Mouse (Mus musculus) MEL (cell line): ENCODE measurements at regions not wholly inside any gene's neighbourhood (a gene's known extent, or its start where the extent isn't known, plus 50 kb on each side); places are given as distances from the start of the nearest gene placed in this dataset.

Source experiments
- DNase-seq: peaks from one replicate; pipeline ENCODE4 v3.0.0; 2011; ENCODE audit warnings: low read depth, low spot score
- H3K27ac ChIP-seq: 2 replicates; pipeline ENCODE4 v1.5.1; 2012; ENCODE audit warnings: low read depth, mild to moderate bottlenecking, control low read depth, low read length, moderate library complexity; ENCODE audit not compliant: control insufficient read depth
- H3K27me3 ChIP-seq, 2 experiments: fragments of 150-350 bp in 1 of 2; sonication (generic) in 1 of 2; 2 replicates each; pipeline ENCODE4 v1.6.1; 2012; ENCODE audit warnings: low read length in 2 of 2, mild to moderate bottlenecking in 2 of 2, improper control_type of control experiment in 1 of 2, moderate library complexity in 1 of 2; ENCODE audit not compliant: insufficient read depth in 2 of 2, control insufficient read depth in 1 of 2
- H3K36me3 ChIP-seq, 2 experiments: 2 replicates each; pipeline ENCODE4 v1.6.1; 2012 to 2014; ENCODE audit warnings: low read length in 2 of 2, improper control_type of control experiment in 1 of 2, inconsistent platforms in 1 of 2, mild to moderate bottlenecking in 1 of 2; ENCODE audit not compliant: insufficient read depth in 2 of 2, control insufficient read depth in 1 of 2
- H3K4me1 ChIP-seq, 2 experiments: fragments of 150-350 bp in 1 of 2; sonication (generic) in 1 of 2; 2 replicates each; pipeline ENCODE4 v1.6.1; 2012; ENCODE audit warnings: low read length in 2 of 2, improper control_type of control experiment in 1 of 2, mild to moderate bottlenecking in 1 of 2; ENCODE audit not compliant: insufficient read depth in 2 of 2, control insufficient read depth in 1 of 2
- H3K4me3 ChIP-seq, 2 experiments: fragments of 150-350 bp in 1 of 2; sonication (generic) in 1 of 2; 2 replicates each; pipeline ENCODE4 v1.5.1; 2012; ENCODE audit warnings: low read depth in 2 of 2, low read length in 2 of 2, mild to moderate bottlenecking in 2 of 2, moderate library complexity in 2 of 2, control low read depth in 1 of 2, improper control_type of control experiment in 1 of 2; ENCODE audit not compliant: control insufficient read depth in 1 of 2, insufficient read depth in 1 of 2
- H3K79me2 ChIP-seq: 2 replicates; pipeline ENCODE4 v1.6.1; 2012; ENCODE audit warnings: mild to moderate bottlenecking, low read length, moderate library complexity; ENCODE audit not compliant: control insufficient read depth, poor library complexity, insufficient read depth
- H3K9ac ChIP-seq: 2 replicates; pipeline ENCODE4 v1.6.1; 2012; ENCODE audit warnings: low read depth, mild to moderate bottlenecking, control low read depth, low read length, moderate library complexity; ENCODE audit not compliant: control insufficient read depth, poor library complexity, severe bottlenecking
- H3K9me3 ChIP-seq: fragments of 150-350 bp; sonication (generic); replicated peaks from 2 replicates; pipeline ENCODE4 v1.6.1; 2012; ENCODE audit warnings: mild to moderate bottlenecking, low read length, improper control_type of control experiment, moderate library complexity; ENCODE audit not compliant: insufficient read depth
- CHD2 ChIP-seq: IDR thresholded peaks from 2 replicates; pipeline ENCODE4 v1.6.1; 2011; ENCODE audit warnings: low read length, improper control_type of control experiment
- CTCF ChIP-seq, 3 experiments: IDR thresholded peaks in 2 of 3; conservative IDR thresholded peaks in 1 of 3; 2 replicates each; pipeline ENCODE4 v1.5.1; 2011 to 2012; ENCODE audit warnings: low read length in 3 of 3, low read depth in 2 of 3, mild to moderate bottlenecking in 2 of 3, improper control_type of control experiment in 1 of 3, inconsistent platforms in 1 of 3, mixed read lengths in 1 of 3, moderate library complexity in 1 of 3; ENCODE audit not compliant: control insufficient read depth in 1 of 3, insufficient read depth in 1 of 3, poor library complexity in 1 of 3, severe bottlenecking in 1 of 3
- ELF1 ChIP-seq: IDR thresholded peaks from 2 replicates; pipeline ENCODE4 v1.6.1; 2014; ENCODE audit warnings: low read depth, mild to moderate bottlenecking, inconsistent platforms, low read length, improper control_type of control experiment, moderate library complexity
- EP300 ChIP-seq, 2 experiments: IDR thresholded peaks; 2 replicates each; pipeline ENCODE4 v1.6.1; 2011; ENCODE audit warnings: improper control_type of control experiment in 2 of 2, low read length in 2 of 2, low read depth in 1 of 2, mild to moderate bottlenecking in 1 of 2
- ETS1 ChIP-seq: IDR thresholded peaks from 2 replicates; pipeline ENCODE4 v1.6.1; 2012; ENCODE audit warnings: low read depth, mild to moderate bottlenecking, inconsistent platforms, low read length, improper control_type of control experiment, moderate library complexity
- GABPA ChIP-seq: IDR thresholded peaks from 2 replicates; pipeline ENCODE4 v1.6.1; 2012; ENCODE audit warnings: low read depth, mild to moderate bottlenecking, inconsistent platforms, low read length, improper control_type of control experiment, moderate library complexity
- GATA1 ChIP-seq: IDR thresholded peaks from 2 replicates; pipeline ENCODE4 v1.6.1; 2011; ENCODE audit warnings: low read depth, low read length, improper control_type of control experiment
- JUND ChIP-seq: IDR thresholded peaks from 2 replicates; pipeline ENCODE4 v1.6.1; 2011; ENCODE audit warnings: low read depth, mild to moderate bottlenecking, improper control_type of control experiment, low read length
- KAT2A ChIP-seq: conservative IDR thresholded peaks from 2 replicates; pipeline ENCODE4 v1.6.1; 2012; ENCODE audit warnings: low read depth, low read length, improper control_type of control experiment, inconsistent platforms
- MAFK ChIP-seq: IDR thresholded peaks from 2 replicates; pipeline ENCODE4 v1.6.1; 2011; ENCODE audit warnings: low read depth, mild to moderate bottlenecking, low read length, improper control_type of control experiment, borderline replicate concordance
- MEF2A ChIP-seq: IDR thresholded peaks from 2 replicates; pipeline ENCODE4 v1.6.1; 2014; ENCODE audit warnings: low read depth, mild to moderate bottlenecking, inconsistent platforms, low read length, improper control_type of control experiment; ENCODE audit not compliant: poor library complexity, insufficient replicate concordance, severe bottlenecking; ENCODE audit errors: extremely low read depth
- MXI1 ChIP-seq: IDR thresholded peaks from 2 replicates; pipeline ENCODE4 v1.6.1; 2011; ENCODE audit warnings: mild to moderate bottlenecking, low read depth, low read length, improper control_type of control experiment
- MYB ChIP-seq: IDR thresholded peaks from 2 replicates; pipeline ENCODE4 v1.6.1; 2011; ENCODE audit warnings: mild to moderate bottlenecking, low read depth, low read length, improper control_type of control experiment
- MYC ChIP-seq: IDR thresholded peaks from 2 replicates; pipeline ENCODE4 v1.6.1; 2011; ENCODE audit warnings: low read depth, mild to moderate bottlenecking, low read length, improper control_type of control experiment, moderate library complexity
- NELFE ChIP-seq: IDR thresholded peaks from 2 replicates; pipeline ENCODE4 v1.6.1; 2011; ENCODE audit warnings: low read depth, low read length, improper control_type of control experiment
- POLR2A ChIP-seq, 2 experiments: IDR thresholded peaks; 2 replicates each; pipeline ENCODE4 v1.6.1; 2011 to 2012; ENCODE audit warnings: low read length in 2 of 2, mild to moderate bottlenecking in 2 of 2, control low read depth in 1 of 2, improper control_type of control experiment in 1 of 2, low read depth in 1 of 2, moderate library complexity in 1 of 2; ENCODE audit not compliant: control insufficient read depth in 1 of 2, insufficient read depth in 1 of 2, poor library complexity in 1 of 2
- POLR2AphosphoS5 ChIP-seq: IDR thresholded peaks from 2 replicates; pipeline ENCODE4 v1.6.1; 2012; ENCODE audit warnings: low read depth, borderline replicate concordance, mild to moderate bottlenecking, inconsistent platforms, low read length, moderate library complexity, mixed read lengths
- RAD21 ChIP-seq: IDR thresholded peaks from 2 replicates; pipeline ENCODE4 v1.6.1; 2011; ENCODE audit warnings: mild to moderate bottlenecking, low read depth, low read length, improper control_type of control experiment
- RCOR1 ChIP-seq: IDR thresholded peaks from 2 replicates; pipeline ENCODE4 v1.6.1; 2012; ENCODE audit warnings: low read depth, mild to moderate bottlenecking, inconsistent platforms, low read length, improper control_type of control experiment
- TCF12 ChIP-seq: IDR thresholded peaks from 2 replicates; pipeline ENCODE4 v1.6.1; 2014; ENCODE audit warnings: low read depth, mild to moderate bottlenecking, inconsistent platforms, low read length, improper control_type of control experiment, moderate library complexity
- UBTF ChIP-seq: IDR thresholded peaks from 2 replicates; pipeline ENCODE4 v1.6.1; 2012; ENCODE audit warnings: low read depth, mild to moderate bottlenecking, inconsistent platforms, low read length, improper control_type of control experiment, moderate library complexity, borderline replicate concordance; ENCODE audit not compliant: insufficient read depth
- USF2 ChIP-seq, 2 experiments: IDR thresholded peaks; 2 replicates each; pipeline ENCODE4 v1.6.1; 2011 to 2012; ENCODE audit warnings: improper control_type of control experiment in 2 of 2, low read length in 2 of 2, borderline replicate concordance in 1 of 2, inconsistent platforms in 1 of 2, low read depth in 1 of 2, mild to moderate bottlenecking in 1 of 2; ENCODE audit not compliant: insufficient read depth in 1 of 2
- ZKSCAN1 ChIP-seq: IDR thresholded peaks from 2 replicates; pipeline ENCODE4 v1.6.1; 2012; ENCODE audit warnings: low read depth, mild to moderate bottlenecking, inconsistent platforms, low read length, improper control_type of control experiment, moderate library complexity
- ZMIZ1 ChIP-seq: IDR thresholded peaks from 2 replicates; pipeline ENCODE4 v1.6.1; 2012; ENCODE audit warnings: low read depth, mild to moderate bottlenecking, inconsistent platforms, low read length, improper control_type of control experiment, moderate library complexity
- ZNF384 ChIP-seq: IDR thresholded peaks from 2 replicates; pipeline ENCODE4 v1.6.1; 2012; ENCODE audit warnings: low read depth, mild to moderate bottlenecking, inconsistent platforms, low read length, improper control_type of control experiment

DNA sequence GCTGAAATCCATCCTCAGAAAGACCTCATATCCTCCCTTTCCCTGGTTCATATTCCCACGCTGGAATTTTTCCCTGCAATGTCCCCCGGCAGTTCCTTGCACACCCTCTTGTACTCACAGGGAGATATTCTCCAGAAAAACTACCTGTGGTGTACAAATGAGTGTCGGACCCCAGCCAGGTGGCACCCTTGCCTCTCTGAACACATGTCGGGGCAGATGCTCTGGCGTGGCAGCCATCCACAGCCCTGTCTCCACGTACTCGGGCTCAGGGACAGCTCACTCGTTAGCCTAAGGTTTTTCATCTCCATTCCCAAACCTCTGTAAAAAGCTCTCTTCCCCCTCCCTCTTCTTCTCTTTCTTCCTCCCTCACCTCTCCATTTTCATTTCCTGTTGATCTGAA is 100.1 kb upstream of the Egln3 start:
- TF ChIP-seq POLR2A (IDR thresholded peaks at IDR 0.05; ENCODE audit: control insufficient read depth in 1 of 2, insufficient read depth in 1 of 2, low read depth in 1 of 2, low read length in 2 of 2, poor library complexity in 1 of 2) (no peak), GABPA (no peak), MYC (no peak), GATA1 (no peak), TCF12 (no peak), MEF2A (no peak), KAT2A (no peak), EP300 (IDR thresholded peaks at IDR 0.05; ENCODE audit: low read depth in 1 of 2, low read length in 2 of 2) (no peak), JUND (no peak), MAFK (no peak), ZKSCAN1 (no peak), USF2 (IDR thresholded peaks at IDR 0.05; ENCODE audit: borderline replicate concordance in 1 of 2, insufficient read depth in 1 of 2, low read depth in 1 of 2, low read length in 2 of 2) (no peak), ELF1 (no peak), NELFE (no peak), POLR2AphosphoS5 (no peak), MYB (no peak)
- Histone ChIP-seq H3K9ac (no peak overlapping the region), H3K9me3 (no peaks in the 10 kb centered on the region), H3K36me3 (no peaks in the 10 kb centered on the region), H3K4me1 (no peaks in the 10 kb centered on the region; a peak in 1 of 4 replicates), H3K27ac (no peak overlapping the region), H3K79me2 (no peaks in the 10 kb centered on the region), H3K4me3 (no peak overlapping the region), H3K27me3 (no peaks in the 10 kb centered on the region; a peak in 1 of 4 replicates)
- no peak for DNase-seq

- Histone ChIP-seq H3K27ac (no peak overlapping the region), H3K4me3 (0 out of 4 replicates have a peak overlapping the region, but pooled peaks of 1 of the 2 experiments have one; percentile 20), H3K4me1 (no peaks in the 10 kb centered on the region; a peak in 1 of 4 replicates), H3K79me2 (no peaks in the 10 kb centered on the region), H3K9ac (no peak overlapping the region), H3K27me3 (no peaks in the 10 kb centered on the region), H3K9me3 (no peaks in the 10 kb centered on the region), H3K36me3 (no peaks in the 10 kb centered on the region)
- peak; percentile 21 for DNase-seq
- TF ChIP-seq ELF1 (no peak), RAD21 (no peak), ZKSCAN1 (no peak), ZNF384 (no peak), UBTF (no peak), ETS1 (no peak), GABPA (no peak), RCOR1 (no peak), ZMIZ1 (no peak), USF2 (IDR thresholded peaks at IDR 0.05; ENCODE audit: borderline replicate concordance in 1 of 2, insufficient read depth in 1 of 2, low read depth in 1 of 2, low read length in 2 of 2) (no peak), NELFE (no peak), CTCF (IDR thresholded peaks at IDR 0.05 in 2 of 3, conservative IDR thresholded peaks at IDR 0.05 in 1 of 3; ENCODE audit: control insufficient read depth in 1 of 3, insufficient read depth in 1 of 3, low read depth in 2 of 3, low read length in 3 of 3, poor library complexity in 1 of 3, severe bottlenecking in 1 of 3) (no peak), MXI1 (no peak), POLR2A (IDR thresholded peaks at IDR 0.05; ENCODE audit: control insufficient read depth in 1 of 2, insufficient read depth in 1 of 2, low read depth in 1 of 2, low read length in 2 of 2, poor library complexity in 1 of 2) (no peak), CHD2 (no peak)
Measured at GRCm38 (mm10) chr12:54299506-54299905, 95.8 kb upstream of the Egln3 start.
